Mouse (Mus musculus): ENCODE measurements around the gene Grin2d.

GRCm38 (mm10) chr7:45862804-45863203 lies 15.4 kb downstream of the Grin2d start:
- TF ChIP-seq CTCF (IDR thresholded peaks at IDR 0.05; ENCODE audit: extremely low read depth, insufficient read length, insufficient replicate concordance, low read depth, low read length) (no peak), POLR2A (IDR thresholded peaks at IDR 0.05; ENCODE audit: low read depth, low read length) (no peak)
